Mouse (Mus musculus): ENCODE data around the gene Gm36028.

- TF ChIP-seq CTCF (IDR thresholded peaks at IDR 0.05; ENCODE audit: control insufficient read depth, insufficient read depth, low read length) (no peak), POLR2A (IDR thresholded peaks at IDR 0.05; ENCODE audit: borderline replicate concordance, control insufficient read depth, low read depth, low read length) (no peak)
Measured at GRCm38 (mm10) chr16:37879750-37880419, 18.9 kb upstream of the Gm36028 start.
